Mouse (Mus musculus) MEL (cell line): ENCODE results near the gene Taf1. TPM values are rescaled to one million over a fixed set of nuclear protein-coding genes. Genes with fewer than 3 reads are reported as not detected.
"Not testable (repeated sequence)": the region's sequence is repeated elsewhere in the genome, so short reads cannot be mapped to it uniquely, and the experiment has no call there.

Experiments
- DNase-seq: peaks from one replicate; pipeline ENCODE4 v3.0.0; 2011; ENCODE audit warnings: low read depth, low spot score
- H3K27ac ChIP-seq: 2 replicates; pipeline ENCODE4 v1.5.1; 2012; ENCODE audit warnings: low read depth, mild to moderate bottlenecking, control low read depth, low read length, moderate library complexity; ENCODE audit not compliant: control insufficient read depth
- H3K27me3 ChIP-seq, 2 experiments: fragments of 150-350 bp in 1 of 2; sonication (generic) in 1 of 2; 2 replicates each; pipeline ENCODE4 v1.6.1; 2012; ENCODE audit warnings: low read length in 2 of 2, mild to moderate bottlenecking in 2 of 2, improper control_type of control experiment in 1 of 2, moderate library complexity in 1 of 2; ENCODE audit not compliant: insufficient read depth in 2 of 2, control insufficient read depth in 1 of 2
- H3K36me3 ChIP-seq, 2 experiments: 2 replicates each; pipeline ENCODE4 v1.6.1; 2012 to 2014; ENCODE audit warnings: low read length in 2 of 2, improper control_type of control experiment in 1 of 2, inconsistent platforms in 1 of 2, mild to moderate bottlenecking in 1 of 2; ENCODE audit not compliant: insufficient read depth in 2 of 2, control insufficient read depth in 1 of 2
- H3K4me1 ChIP-seq, 2 experiments: fragments of 150-350 bp in 1 of 2; sonication (generic) in 1 of 2; 2 replicates each; pipeline ENCODE4 v1.6.1; 2012; ENCODE audit warnings: low read length in 2 of 2, improper control_type of control experiment in 1 of 2, mild to moderate bottlenecking in 1 of 2; ENCODE audit not compliant: insufficient read depth in 2 of 2, control insufficient read depth in 1 of 2
- H3K4me3 ChIP-seq, 2 experiments: fragments of 150-350 bp in 1 of 2; sonication (generic) in 1 of 2; 2 replicates each; pipeline ENCODE4 v1.5.1; 2012; ENCODE audit warnings: low read depth in 2 of 2, low read length in 2 of 2, mild to moderate bottlenecking in 2 of 2, moderate library complexity in 2 of 2, control low read depth in 1 of 2, improper control_type of control experiment in 1 of 2; ENCODE audit not compliant: control insufficient read depth in 1 of 2, insufficient read depth in 1 of 2
- H3K79me2 ChIP-seq: 2 replicates; pipeline ENCODE4 v1.6.1; 2012; ENCODE audit warnings: mild to moderate bottlenecking, low read length, moderate library complexity; ENCODE audit not compliant: control insufficient read depth, poor library complexity, insufficient read depth
- H3K9ac ChIP-seq: 2 replicates; pipeline ENCODE4 v1.6.1; 2012; ENCODE audit warnings: low read depth, mild to moderate bottlenecking, control low read depth, low read length, moderate library complexity; ENCODE audit not compliant: control insufficient read depth, poor library complexity, severe bottlenecking
- H3K9me3 ChIP-seq: fragments of 150-350 bp; sonication (generic); replicated peaks from 2 replicates; pipeline ENCODE4 v1.6.1; 2012; ENCODE audit warnings: mild to moderate bottlenecking, low read length, improper control_type of control experiment, moderate library complexity; ENCODE audit not compliant: insufficient read depth
- CTCF ChIP-seq, 3 experiments: IDR thresholded peaks in 2 of 3; conservative IDR thresholded peaks in 1 of 3; 2 replicates each; pipeline ENCODE4 v1.5.1; 2011 to 2012; ENCODE audit warnings: low read length in 3 of 3, low read depth in 2 of 3, mild to moderate bottlenecking in 2 of 3, improper control_type of control experiment in 1 of 3, inconsistent platforms in 1 of 3, mixed read lengths in 1 of 3, moderate library complexity in 1 of 3; ENCODE audit not compliant: control insufficient read depth in 1 of 3, insufficient read depth in 1 of 3, poor library complexity in 1 of 3, severe bottlenecking in 1 of 3
- JUND ChIP-seq: IDR thresholded peaks from 2 replicates; pipeline ENCODE4 v1.6.1; 2011; ENCODE audit warnings: low read depth, mild to moderate bottlenecking, improper control_type of control experiment, low read length
- KAT2A ChIP-seq: conservative IDR thresholded peaks from 2 replicates; pipeline ENCODE4 v1.6.1; 2012; ENCODE audit warnings: low read depth, low read length, improper control_type of control experiment, inconsistent platforms
- MAFK ChIP-seq: IDR thresholded peaks from 2 replicates; pipeline ENCODE4 v1.6.1; 2011; ENCODE audit warnings: low read depth, mild to moderate bottlenecking, low read length, improper control_type of control experiment, borderline replicate concordance
- MYB ChIP-seq: IDR thresholded peaks from 2 replicates; pipeline ENCODE4 v1.6.1; 2011; ENCODE audit warnings: mild to moderate bottlenecking, low read depth, low read length, improper control_type of control experiment
- NELFE ChIP-seq: IDR thresholded peaks from 2 replicates; pipeline ENCODE4 v1.6.1; 2011; ENCODE audit warnings: low read depth, low read length, improper control_type of control experiment
- NRF1 ChIP-seq: IDR thresholded peaks from 2 replicates; pipeline ENCODE4 v1.6.1; 2014; ENCODE audit warnings: low read depth, mild to moderate bottlenecking, inconsistent platforms, low read length, improper control_type of control experiment, moderate library complexity; ENCODE audit not compliant: poor library complexity, insufficient read depth, severe bottlenecking
- POLR2AphosphoS2 ChIP-seq: IDR thresholded peaks from 2 replicates; pipeline ENCODE4 v1.6.1; 2011; ENCODE audit warnings: low read length, improper control_type of control experiment
- RAD21 ChIP-seq: IDR thresholded peaks from 2 replicates; pipeline ENCODE4 v1.6.1; 2011; ENCODE audit warnings: mild to moderate bottlenecking, low read depth, low read length, improper control_type of control experiment
- SMC3 ChIP-seq: IDR thresholded peaks from 2 replicates; pipeline ENCODE4 v1.6.1; 2011; ENCODE audit warnings: low read depth, low read length, improper control_type of control experiment
- TAL1 ChIP-seq: IDR thresholded peaks from 2 replicates; pipeline ENCODE4 v1.6.1; 2012; ENCODE audit warnings: mild to moderate bottlenecking, inconsistent platforms, low read length, moderate library complexity, mixed read lengths
- TBP ChIP-seq: IDR thresholded peaks from 2 replicates; pipeline ENCODE4 v1.8.0; 2011; ENCODE audit warnings: low read depth, low read length, improper control_type of control experiment
- TCF12 ChIP-seq: IDR thresholded peaks from 2 replicates; pipeline ENCODE4 v1.6.1; 2014; ENCODE audit warnings: low read depth, mild to moderate bottlenecking, inconsistent platforms, low read length, improper control_type of control experiment, moderate library complexity
- UBTF ChIP-seq: IDR thresholded peaks from 2 replicates; pipeline ENCODE4 v1.6.1; 2012; ENCODE audit warnings: low read depth, mild to moderate bottlenecking, inconsistent platforms, low read length, improper control_type of control experiment, moderate library complexity, borderline replicate concordance; ENCODE audit not compliant: insufficient read depth
- USF1 ChIP-seq: IDR thresholded peaks from 2 replicates; pipeline ENCODE4 v1.6.1; 2014; ENCODE audit warnings: low read depth, mild to moderate bottlenecking, inconsistent platforms, low read length, improper control_type of control experiment, moderate library complexity
- polyA plus RNA-seq, 2 experiments: library from polyadenylated mRNA; stranded (reverse) in 1 of 2; unstranded in 1 of 2; fragments of >175 nt in 1 of 2; fragments of >200 nt in 1 of 2; gene quantifications; 2 replicates each; pipeline versions ENCODE4 v1.2.1 to v1.2.4; 2012; ENCODE audit warnings: low replicate concordance in 2 of 2, low read depth in 1 of 2; ENCODE audit not compliant: insufficient read length in 2 of 2, insufficient read depth in 1 of 2, missing spikeins in 1 of 2
- total RNA-seq: library from RNA; depleted of rRNA; stranded (reverse); fragments of 300-350 nt; gene quantifications from 2 replicates; pipeline ENCODE4 v1.2.3, GENCODE M21; 2012

Gene Taf1
- total and polyA plus RNA-seq, 3 experiments, result 33.1 to 81.2 (median 52.3) TPM

- TF ChIP-seq TCF12 (no peak), POLR2AphosphoS2 (no peak), JUND (no peak), NELFE (peak; percentile 48), MYB (no peak)
These were observed at the start of gene Taf1 (continued) for GRCm38 (mm10) chrX:101532347-101533221.

- H3K27me3 ChIP-seq, H3K4me3 ChIP-seq, H3K36me3 ChIP-seq, H3K9ac ChIP-seq, H3K4me1 ChIP-seq, H3K9me3 ChIP-seq, H3K27ac ChIP-seq, H3K79me2 ChIP-seq: not testable (repeated sequence)
- DNase-seq, result peak; percentile 67
- TF ChIP-seq TBP (peak; percentile 86), RAD21 (peak; percentile 39), CTCF (IDR thresholded peaks at IDR 0.05 in 2 of 3, conservative IDR thresholded peaks at IDR 0.05 in 1 of 3; ENCODE audit: control insufficient read depth in 1 of 3, insufficient read depth in 1 of 3, low read depth in 2 of 3, low read length in 3 of 3, poor library complexity in 1 of 3, severe bottlenecking in 1 of 3) (peak; percentile 76 to 82 (median 79)), SMC3 (peak; percentile 57)
These were observed 45.9 kb upstream of the Taf1 start for GRCm38 (mm10) chrX:101486487-101487152.

GRCm38 (mm10) chrX:101504636-101505035 lies 27.9 kb upstream of the Taf1 start:
- Histone ChIP-seq H3K36me3 (no peaks in the 10 kb centered on the region), H3K79me2 (no peaks in the 10 kb centered on the region), H3K27ac (no peak overlapping the region), H3K27me3 (no peaks in the 10 kb centered on the region), H3K9me3 (no peaks in the 10 kb centered on the region), H3K4me3 (no peak overlapping the region), H3K4me1 (no peaks in the 10 kb centered on the region), H3K9ac (no peak overlapping the region)
- TF ChIP-seq NRF1 (no peak), MAFK (no peak), TCF12 (no peak), USF1 (0 out of 2 replicates have a peak, but pooled peaks have one; percentile 13), KAT2A (no peak), SMC3 (peak; percentile 46; the same call in 1 of the 2 replicates), TAL1 (no peak), UBTF (no peak), CTCF (IDR thresholded peaks at IDR 0.05 in 2 of 3, conservative IDR thresholded peaks at IDR 0.05 in 1 of 3; ENCODE audit: control insufficient read depth in 1 of 3, insufficient read depth in 1 of 3, low read depth in 2 of 3, low read length in 3 of 3, poor library complexity in 1 of 3, severe bottlenecking in 1 of 3) (peak; percentile 54 to 67 (median 55)), RAD21 (peak; percentile 38)
- DNase-seq, result peak; percentile 66
